Mouse (Mus musculus): ENCODE results near the gene Gm47996. TPM values are rescaled to one million over a fixed set of nuclear protein-coding genes. Genes with fewer than 3 reads are reported as not detected.

The Gm47996 gene
- polyA plus RNA-seq, 1 experiment from 2014 or later = not detected

GRCm38 (mm10) chr1:151258090-151258954, 48.4 kb downstream of the Gm47996 start:
- H3K4me1 ChIP-seq = peaks cover 6% of the 10 kb centered on the region; the same call in 1 of the 2 replicates

GRCm38 (mm10) chr1:151259061-151259460, 49.1 kb downstream of the Gm47996 start:
- no peak for ATAC-seq (replicated peaks)
- no peaks in the 10 kb centered on the region for H3K36me3 ChIP-seq (replicated peaks)
- peaks cover 6% of the 10 kb centered on the region; the same call in 1 of the 2 replicates for H3K4me1 ChIP-seq
- no peak overlapping the region for H3K4me2 ChIP-seq
- H3K9ac ChIP-seq = no peak overlapping the region
- WGBS = 33% methylated on average over 8 of the region's 8 CpGs
- H3K27me3 ChIP-seq (replicated peaks) = no peaks in the 10 kb centered on the region
- no peaks in the 10 kb centered on the region for H3K9me3 ChIP-seq
- H3K4me3 ChIP-seq = no peak overlapping the region
- H3K27ac ChIP-seq = no peak overlapping the region

More at GRCm38 (mm10) chr1:151258090-151258954, 48.4 kb downstream of the Gm47996 start:
- H3K27me3 ChIP-seq (replicated peaks) = no peaks in the 10 kb centered on the region
- H3K9me3 ChIP-seq = no peaks in the 10 kb centered on the region
- no peak overlapping the region for H3K4me3 ChIP-seq
- H3K36me3 ChIP-seq (replicated peaks) = no peaks in the 10 kb centered on the region
- no peak for ATAC-seq (replicated peaks)
- no peak overlapping the region for H3K4me2 ChIP-seq
- H3K27ac ChIP-seq = no peak overlapping the region
- H3K9ac ChIP-seq = no peak overlapping the region
- WGBS = 64% methylated on average over 14 of the region's 14 CpGs

Other genes with a start within 250 kb of the Gm47996 start
- gene Hmcn1, start 216.7 kb upstream of the Gm47996 start, polyA plus RNA-seq (2015; fragmentation: Nextera tagmentation; extraction: Ambion mirVana) = 1.8 and 2.0 TPM in 2 replicates
- not detected in 2 replicates for gene Gm47985, start 27.6 kb upstream of the Gm47996 start, polyA plus RNA-seq (2015; fragmentation: Nextera tagmentation; extraction: Ambion mirVana)
- gene Gm8947, start 17.8 kb upstream of the Gm47996 start, polyA plus RNA-seq (2015; fragmentation: Nextera tagmentation; extraction: Ambion mirVana) = not detected in 2 replicates
- gene Gm47995, start 11.7 kb upstream of the Gm47996 start, polyA plus RNA-seq (2015; fragmentation: Nextera tagmentation; extraction: Ambion mirVana) = not detected in 2 replicates
- gene 3110040M04Rik, start 6.0 kb upstream of the Gm47996 start, polyA plus RNA-seq (2015; fragmentation: Nextera tagmentation; extraction: Ambion mirVana) = not detected in 2 replicates
- 247 and 257 TPM in 2 replicates for gene Ivns1abp, start 134.3 kb downstream of the Gm47996 start, polyA plus RNA-seq (2015; fragmentation: Nextera tagmentation; extraction: Ambion mirVana)
- 13.0 and 13.9 TPM in 2 replicates for gene Swt1, start 218.3 kb downstream of the Gm47996 start, polyA plus RNA-seq (2015; fragmentation: Nextera tagmentation; extraction: Ambion mirVana)
- gene Trmt1l, start 218.4 kb downstream of the Gm47996 start, polyA plus RNA-seq (2015; fragmentation: Nextera tagmentation; extraction: Ambion mirVana) = 46.6 and 48.3 TPM in 2 replicates

Data from midbrain, embryonic 15.5 days (tissue).